Mouse (Mus musculus): ENCODE data around the gene Faap20. TPM values are rescaled to one million over a fixed set of nuclear protein-coding genes. Genes with fewer than 3 reads are reported as not detected.

Gene Faap20
- polyA plus RNA-seq, 1 experiment from 2014 or later: 83.9 TPM

DNA sequence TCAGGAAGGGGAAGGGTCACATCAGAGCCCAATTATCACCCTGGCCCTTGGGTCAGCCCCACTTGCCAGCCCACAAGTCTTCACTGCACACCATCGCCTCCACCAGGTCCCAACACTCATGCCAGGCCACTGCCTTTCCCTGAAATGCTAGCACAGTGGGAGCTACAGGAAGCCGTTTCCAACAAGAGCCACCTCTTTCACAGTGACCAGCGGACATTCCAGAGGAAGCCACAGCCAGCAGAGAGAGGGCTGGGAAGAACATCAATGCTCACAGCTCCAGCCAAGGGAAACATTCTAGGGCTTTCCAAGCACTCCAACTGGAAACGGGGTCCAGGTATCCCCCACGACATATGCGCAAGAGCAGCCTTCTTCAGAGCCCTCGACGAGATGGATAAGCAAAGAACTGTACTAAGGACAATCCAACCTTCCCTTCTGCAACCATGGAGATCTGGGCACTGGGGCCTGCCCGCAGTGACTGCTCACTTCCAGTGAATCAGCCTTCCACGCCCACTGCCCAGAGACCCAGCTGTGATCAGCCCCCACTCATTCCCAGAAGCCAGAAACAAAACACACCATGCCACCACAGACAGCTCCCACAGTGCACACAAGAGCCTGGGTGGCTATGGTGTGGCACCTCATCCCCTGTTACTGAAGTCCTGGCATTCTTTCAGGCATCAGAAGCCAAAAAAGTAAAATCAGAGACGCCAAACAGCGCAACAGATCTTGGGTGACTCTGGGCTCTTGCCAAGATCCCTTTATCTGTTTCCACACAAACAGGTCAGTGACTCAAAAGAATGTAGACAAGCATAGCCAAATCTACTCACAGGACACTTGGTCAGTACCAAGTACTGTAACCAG, 33.6 kb upstream of the Faap20 start:
- H3K4me1 ChIP-seq (ENCODE audit: insufficient read depth): peaks cover 50% of the 10 kb centered on the region
- WGBS: 46% methylated on average over 12 of the region's 12 CpGs
- H3K27ac ChIP-seq (ENCODE audit: low read depth): peak overlapping the region; percentile 27; the same call in 1 of the 2 replicates
- ATAC-seq (ENCODE audit: insufficient read depth) (peak; percentile 25; the same call in 1 of the 2 replicates), DNase-seq (peak; percentile 57)
- peak overlapping the region; percentile 2 for H3K4me2 ChIP-seq
- H3K9me3 ChIP-seq (ENCODE audit: low read depth, low read length): no peaks in the 10 kb centered on the region
- no peak for TF ChIP-seq CTCF (IDR thresholded peaks at IDR 0.05; ENCODE audit: low read depth)
- peaks cover 22% of the 10 kb centered on the region for H3K36me3 ChIP-seq (ENCODE audit: insufficient read depth)
- no peak overlapping the region for H3K4me3 ChIP-seq (ENCODE audit: low read depth, low read length)
- H3K27me3 ChIP-seq (ENCODE audit: insufficient read depth, low read length): no peaks in the 10 kb centered on the region
- H3K9ac ChIP-seq: peak overlapping the region; percentile 9; the same call in 1 of the 2 replicates

DNA sequence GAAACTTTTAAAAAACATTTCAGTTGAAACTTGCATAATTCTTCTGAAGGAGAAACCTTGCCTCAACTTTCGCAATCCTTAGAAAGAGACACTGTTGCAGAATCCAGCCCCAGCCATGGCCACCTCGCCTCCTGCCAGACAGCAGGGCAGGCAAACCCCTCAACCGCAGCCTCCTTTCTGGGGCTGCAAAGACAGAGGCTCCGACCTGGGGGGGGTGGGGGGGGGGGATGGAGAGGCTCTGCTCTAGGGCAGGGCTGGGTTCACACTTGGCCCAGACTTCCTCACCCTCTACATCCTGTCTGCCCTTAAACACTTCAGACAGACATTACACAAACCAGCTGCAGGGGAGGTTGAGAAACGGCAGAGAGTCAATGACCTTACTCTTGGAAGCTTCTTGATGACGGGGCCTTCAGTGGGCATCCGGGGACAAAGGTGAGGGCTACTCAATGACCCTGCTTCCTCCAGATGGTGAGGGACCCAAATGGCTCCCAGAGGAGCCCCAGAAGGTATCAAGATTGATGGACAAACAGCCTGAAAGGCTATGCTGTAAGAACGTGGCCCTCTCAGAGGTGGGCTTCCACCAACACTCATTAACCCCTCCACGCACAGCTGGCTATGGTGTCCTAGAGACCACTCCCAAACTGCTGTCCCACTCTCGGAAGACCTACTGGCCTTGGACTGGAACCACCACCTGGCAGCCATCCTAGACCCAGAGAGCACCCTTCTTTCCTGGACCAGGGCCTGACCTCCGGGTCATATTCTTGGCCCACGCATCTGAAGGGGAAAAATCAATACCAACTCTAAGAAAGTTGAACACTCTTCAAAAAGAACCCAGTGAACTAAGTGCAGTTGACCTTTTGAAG, 32.1 kb upstream of the Faap20 start:
- Histone ChIP-seq H3K9ac (no peak overlapping the region), H3K27ac (ENCODE audit: low read depth) (peak overlapping the region; percentile 46; the same call in 1 of the 2 replicates), H3K4me1 (ENCODE audit: insufficient read depth) (peaks cover 50% of the 10 kb centered on the region), H3K4me3 (ENCODE audit: low read depth, low read length) (0 out of 2 replicates have a peak overlapping the region, but pooled peaks have one; percentile 6), H3K4me2 (peak overlapping the region; percentile 99), H3K27me3 (ENCODE audit: insufficient read depth, low read length) (no peaks in the 10 kb centered on the region), H3K36me3 (ENCODE audit: insufficient read depth) (peaks cover 23% of the 10 kb centered on the region; the same call in 1 of the 2 replicates), H3K9me3 (ENCODE audit: low read depth, low read length) (no peaks in the 10 kb centered on the region)
- no peak for TF ChIP-seq CTCF (IDR thresholded peaks at IDR 0.05; ENCODE audit: low read depth)
- DNase-seq (peak; percentile 40), ATAC-seq (ENCODE audit: insufficient read depth) (no peak)
- WGBS: 42% methylated on average over 12 of the region's 12 CpGs

DNA sequence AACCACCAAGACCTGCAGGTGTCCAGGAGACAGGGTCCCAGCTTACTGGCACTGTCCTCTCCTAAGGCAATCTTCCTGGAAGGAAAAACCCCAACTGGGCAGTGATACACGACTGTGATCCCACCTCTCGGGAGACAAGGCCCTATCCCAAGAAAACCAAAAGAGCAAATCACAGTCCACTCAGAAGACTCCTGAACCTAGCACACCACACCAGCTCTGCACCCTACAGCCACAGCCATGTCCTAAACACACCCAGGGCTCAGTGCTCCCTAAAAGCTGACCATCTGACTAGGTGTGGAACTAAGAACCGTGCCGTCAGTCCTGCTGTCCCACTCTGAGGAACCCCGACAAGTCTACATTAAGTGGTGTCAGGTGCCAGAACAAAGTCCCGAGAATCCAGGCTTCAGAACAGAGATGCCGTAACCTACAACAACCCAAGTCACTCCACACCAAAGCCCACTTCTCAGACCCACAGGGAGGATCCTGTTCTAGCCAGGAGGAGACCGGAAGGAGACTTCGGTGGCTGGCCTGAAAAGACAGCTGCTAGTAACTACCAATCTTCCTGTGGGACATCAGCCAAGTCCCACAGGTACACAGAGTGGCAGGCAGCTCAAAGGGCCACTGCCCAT, 31.4 kb upstream of the Faap20 start:
- Histone ChIP-seq H3K9ac (peak overlapping the region; percentile 18; the same call in 1 of the 2 replicates), H3K4me1 (ENCODE audit: insufficient read depth) (peaks cover 50% of the 10 kb centered on the region), H3K36me3 (ENCODE audit: insufficient read depth) (peaks cover 23% of the 10 kb centered on the region; the same call in 1 of the 2 replicates), H3K4me3 (ENCODE audit: low read depth, low read length) (peak overlapping the region; percentile 91; the same call in 1 of the 2 replicates), H3K4me2 (peak overlapping the region; percentile 99), H3K9me3 (ENCODE audit: low read depth, low read length) (no peaks in the 10 kb centered on the region), H3K27me3 (ENCODE audit: insufficient read depth, low read length) (no peaks in the 10 kb centered on the region), H3K27ac (ENCODE audit: low read depth) (peak overlapping the region; percentile 33; the same call in 1 of the 2 replicates)
- TF ChIP-seq CTCF (IDR thresholded peaks at IDR 0.05; ENCODE audit: low read depth): no peak
- 78% methylated on average over 9 of the region's 9 CpGs for WGBS
- no peak for DNase-seq
- ATAC-seq (ENCODE audit: insufficient read depth): no peak

DNA sequence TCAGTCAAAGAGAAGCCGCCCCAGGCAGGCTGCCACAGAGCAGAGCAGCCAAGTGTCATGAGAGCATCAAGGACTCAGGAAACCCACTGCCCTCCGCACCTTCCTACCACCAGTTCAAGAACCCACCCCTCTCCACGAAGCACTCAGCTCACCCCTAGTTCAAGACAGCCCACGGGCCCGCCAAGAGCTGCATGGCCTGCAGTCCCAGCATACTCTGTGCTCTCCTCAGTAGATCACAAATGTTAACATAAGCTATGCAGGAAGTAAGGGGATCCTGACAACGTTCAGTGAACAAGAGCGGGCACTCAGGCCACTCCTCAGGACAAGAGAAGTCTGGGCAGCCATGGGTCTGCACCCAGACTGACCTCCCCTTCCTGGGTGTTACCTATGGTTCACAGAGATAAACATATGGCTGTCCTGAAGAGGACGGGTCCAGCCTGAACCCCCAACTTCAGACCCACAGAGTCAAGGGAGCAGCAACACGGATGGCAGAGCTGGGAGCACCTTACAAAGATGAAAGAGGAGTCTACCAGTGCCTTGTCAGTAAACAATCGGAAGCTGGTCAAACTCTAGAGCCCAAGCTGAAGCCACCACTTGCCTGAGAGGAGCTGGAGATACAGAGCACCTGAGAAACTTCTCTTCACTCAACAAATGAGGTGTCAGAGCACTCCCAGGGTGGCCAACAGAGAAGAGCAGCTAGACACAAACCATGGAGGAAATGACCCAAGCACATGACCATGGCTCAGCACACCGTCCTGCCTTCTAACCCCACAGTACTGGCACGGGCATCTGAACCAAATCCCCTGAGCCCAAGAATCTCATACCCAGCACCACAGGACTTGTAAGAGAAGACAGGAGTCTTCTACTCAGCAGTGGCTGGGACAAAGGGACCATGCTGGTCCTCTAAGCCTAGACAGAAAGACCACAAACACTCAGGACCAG, 30.1 kb upstream of the Faap20 start:
- Histone ChIP-seq H3K4me2 (peak overlapping the region; percentile 99), H3K9ac (peak overlapping the region; percentile 95), H3K4me1 (ENCODE audit: insufficient read depth) (peaks cover 58% of the 10 kb centered on the region), H3K36me3 (ENCODE audit: insufficient read depth) (peaks cover 23% of the 10 kb centered on the region; the same call in 1 of the 2 replicates), H3K27me3 (ENCODE audit: insufficient read depth, low read length) (no peaks in the 10 kb centered on the region), H3K27ac (ENCODE audit: low read depth) (no peak overlapping the region), H3K9me3 (ENCODE audit: low read depth, low read length) (no peaks in the 10 kb centered on the region), H3K4me3 (ENCODE audit: low read depth, low read length) (peak overlapping the region; percentile 91)
- ATAC-seq (ENCODE audit: insufficient read depth) (no peak), DNase-seq (no peak)
- no peak for TF ChIP-seq CTCF (IDR thresholded peaks at IDR 0.05; ENCODE audit: low read depth)
- 35% methylated on average over 12 of the region's 12 CpGs for WGBS

DNA sequence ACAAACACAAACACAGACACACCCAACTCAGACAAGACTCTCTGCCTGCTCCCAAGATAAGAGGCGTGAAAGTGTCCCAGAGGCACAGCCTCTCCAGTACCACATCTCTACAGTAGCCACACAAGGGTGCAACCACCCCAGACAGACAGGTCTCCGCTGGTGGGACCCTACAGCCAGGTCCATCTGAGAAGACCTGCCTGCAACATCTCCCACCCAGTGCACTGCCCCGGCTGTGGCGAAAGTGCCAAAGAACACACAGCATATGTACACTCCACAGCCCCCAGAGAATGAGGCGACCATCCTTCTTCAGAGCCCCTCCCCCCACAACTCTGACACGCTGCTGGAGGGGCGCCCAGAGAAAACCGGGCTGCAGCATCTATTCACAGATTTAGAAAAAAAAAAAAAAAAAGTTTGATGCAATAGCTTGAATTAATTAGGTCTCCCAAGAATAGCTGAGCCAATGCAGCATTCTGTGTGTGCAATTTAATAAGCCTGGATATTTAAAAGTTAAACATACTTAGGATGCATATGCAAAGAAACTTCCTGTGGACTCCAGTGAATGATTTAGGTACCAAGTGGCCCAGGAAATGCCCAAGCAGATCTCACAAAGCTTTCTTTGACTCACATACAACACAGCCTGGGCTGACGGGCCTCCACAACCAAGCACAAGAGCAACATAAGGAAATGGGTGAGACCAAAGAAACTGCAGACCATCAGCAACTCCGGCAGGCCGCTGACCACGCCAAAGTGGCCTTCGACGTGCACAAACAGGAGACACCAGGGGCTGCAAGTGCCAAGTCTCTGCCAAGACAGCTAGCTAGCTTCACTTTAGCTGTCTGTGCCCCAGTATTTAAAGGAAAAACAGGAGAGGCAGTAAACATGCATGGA, 29.1 kb upstream of the Faap20 start:
- Histone ChIP-seq H3K9ac (peak overlapping the region; percentile 95), H3K27ac (ENCODE audit: low read depth) (peak overlapping the region; percentile 83), H3K27me3 (ENCODE audit: insufficient read depth, low read length) (no peaks in the 10 kb centered on the region), H3K36me3 (ENCODE audit: insufficient read depth) (peaks cover 23% of the 10 kb centered on the region; the same call in 1 of the 2 replicates), H3K4me1 (ENCODE audit: insufficient read depth) (peaks cover 51% of the 10 kb centered on the region), H3K4me3 (ENCODE audit: low read depth, low read length) (peak overlapping the region; percentile 91), H3K4me2 (peak overlapping the region; percentile 99), H3K9me3 (ENCODE audit: low read depth, low read length) (no peaks in the 10 kb centered on the region)
- no peak for TF ChIP-seq CTCF (IDR thresholded peaks at IDR 0.05; ENCODE audit: low read depth)
- DNase-seq (peak; percentile 81), ATAC-seq (ENCODE audit: insufficient read depth) (no peak)
- 4% methylated on average over 14 of the region's 14 CpGs for WGBS
